Mouse (Mus musculus): Measurements from ENCODE around the gene Plch2. TPM values are rescaled to one million over a fixed set of nuclear protein-coding genes. Genes with fewer than 3 reads are reported as not detected.

Gene Plch2
- total RNA-seq, 2 experiments from 2014 or later, result 0.30 to 0.43 TPM

GRCm38 (mm10) chr4:155020813-155021212 lies 35.8 kb downstream of the Plch2 start:
- DNase-seq, result no peak

- no peak for DNase-seq
Measured at GRCm38 (mm10) chr4:155020141-155020540, 36.4 kb downstream of the Plch2 start.

- DNase-seq, result peak in 1 of 2 experiments; percentile 3
Measured at GRCm38 (mm10) chr4:155019336-155019847, 37.2 kb downstream of the Plch2 start.

GRCm38 (mm10) chr4:155018601-155019335 lies 37.8 kb downstream of the Plch2 start:
- DNase-seq, result peak; percentile 5 to 39

- no peak for DNase-seq
Measured at GRCm38 (mm10) chr4:155018066-155018465, 38.5 kb downstream of the Plch2 start.

GRCm38 (mm10) chr4:155017253-155017878 lies 39.2 kb downstream of the Plch2 start:
- no peak for DNase-seq

GRCm38 (mm10) chr4:155016807-155017206 lies 39.8 kb downstream of the Plch2 start:
- DNase-seq, result no peak

GRCm38 (mm10) chr4:155015550-155015949 lies 41.0 kb downstream of the Plch2 start:
- no peak for DNase-seq

GRCm38 (mm10) chr4:155014791-155015190 lies 41.8 kb downstream of the Plch2 start:
- no peak for DNase-seq

GRCm38 (mm10) chr4:155014244-155014643 lies 42.3 kb downstream of the Plch2 start:
- DNase-seq, result no peak

GRCm38 (mm10) chr4:155012788-155013187 lies 43.8 kb downstream of the Plch2 start:
- peak; percentile 46 to 70 for DNase-seq

- DNase-seq, result no peak
Measured at GRCm38 (mm10) chr4:155012115-155012514, 44.5 kb downstream of the Plch2 start.

- no peak for DNase-seq
Measured at GRCm38 (mm10) chr4:155011312-155012025, 45.1 kb downstream of the Plch2 start.

- peak; percentile 33 to 42 for DNase-seq
Measured at GRCm38 (mm10) chr4:155010870-155011269, 45.7 kb downstream of the Plch2 start.

GRCm38 (mm10) chr4:155009216-155009615 lies 47.4 kb downstream of the Plch2 start:
- no peak for DNase-seq

GRCm38 (mm10) chr4:155008075-155008474 lies 48.5 kb downstream of the Plch2 start:
- DNase-seq, result no peak

- DNase-seq, result no peak
Measured at GRCm38 (mm10) chr4:155007641-155008040, 48.9 kb downstream of the Plch2 start.

- no peak for DNase-seq
Measured at GRCm38 (mm10) chr4:155006296-155006695, 50.3 kb downstream of the Plch2 start.

- no peak for DNase-seq
Measured at GRCm38 (mm10) chr4:155005278-155005677, 51.3 kb downstream of the Plch2 start.

GRCm38 (mm10) chr4:154999379-154999778 lies 57.2 kb downstream of the Plch2 start:
- DNase-seq, result no peak

- DNase-seq, result no peak
Measured at GRCm38 (mm10) chr4:154996572-154997154, 59.9 kb downstream of the Plch2 start.

- no peak for DNase-seq
Measured at GRCm38 (mm10) chr4:154994876-154995275, 61.7 kb downstream of the Plch2 start.

Data from adrenal gland, postnatal 36 days (tissue).